Mouse (Mus musculus) c-Kit-positive CD71-positive TER-119-negative erythroid progenitor cells, embryonic 14.5 days (primary cell): ENCODE measurements at regions not wholly inside any gene's neighbourhood (a gene's known extent, or its start where the extent isn't known, plus 50 kb on each side); places are given as distances from the start of the nearest gene placed in this dataset.

Experiments used
- DNase-seq: peaks from one replicate; pipeline ENCODE4 v3.0.0-alpha.2; 2013; ENCODE audit warnings: low read depth

GRCm38 (mm10) chr14:87346812-87347211, 69.6 kb upstream of the Tdrd3 start:
- no peak for DNase-seq

DNA sequence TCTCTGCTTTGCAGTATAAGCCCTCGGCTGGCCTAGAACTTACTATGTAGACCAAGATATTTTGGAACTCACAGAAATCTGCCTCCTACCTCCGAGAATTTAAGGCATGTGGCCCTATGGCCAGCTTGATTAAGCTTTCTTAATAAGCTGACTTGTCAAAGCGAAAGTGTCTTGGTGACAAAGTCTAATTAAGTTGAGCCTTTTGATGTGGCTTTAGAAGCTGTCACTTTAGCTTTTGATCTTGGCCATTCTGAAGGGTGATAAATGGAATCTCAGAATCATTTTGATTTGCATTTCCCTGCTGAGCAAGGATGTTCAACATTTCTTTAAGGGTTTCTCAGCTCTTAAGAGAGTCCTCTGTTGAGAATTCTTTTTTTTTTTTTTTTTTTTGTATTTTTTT, 67.6 kb upstream of the Tdrd3 start:
- DNase-seq: no peak

DNA sequence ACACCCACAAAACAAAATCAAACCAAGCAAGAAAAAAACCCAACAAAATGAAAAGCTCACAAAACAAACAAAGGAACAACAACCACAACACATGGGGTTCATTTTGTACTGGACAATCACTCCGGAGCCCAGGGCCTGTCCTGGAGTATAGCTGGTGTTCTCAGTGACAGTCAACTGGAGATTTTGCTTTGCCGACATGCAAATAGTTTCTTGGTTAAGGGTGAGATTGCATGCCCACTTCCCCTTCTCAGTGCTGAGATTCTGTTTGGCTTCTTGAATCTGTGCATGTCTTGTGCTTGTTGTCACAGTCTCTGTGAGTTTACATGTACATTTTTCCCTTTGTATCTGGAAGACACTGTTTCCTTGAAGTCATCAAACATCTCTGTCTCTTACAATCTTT, 50.6 kb upstream of the Tdrd3 start:
- no peak for DNase-seq
